Mouse (Mus musculus) forebrain, embryonic 10.5 days (tissue): Measurements from ENCODE around the gene Ptn. TPM values are rescaled to one million over a fixed set of nuclear protein-coding genes. Genes with fewer than 3 reads are reported as not detected.

Source experiments
- DNase-seq: peaks from one replicate; pipeline ENCODE4 v3.0.0-alpha.2; 2017; ENCODE audit warnings: low spot score; ENCODE audit errors: extremely low spot score
- H3K27ac ChIP-seq: fragments of 300-500 bp; sonication (generic); 2 replicates; pipeline ENCODE4 v1.5.1; 2016; ENCODE audit warnings: mild to moderate bottlenecking
- H3K27me3 ChIP-seq: fragments of 300-500 bp; sonication (generic); 2 replicates; pipeline ENCODE4 v1.6.1; 2016; ENCODE audit warnings: mild to moderate bottlenecking; ENCODE audit not compliant: poor library complexity, severe bottlenecking
- H3K36me3 ChIP-seq: fragments of 300-500 bp; sonication (generic); replicated peaks from 2 replicates; pipeline ENCODE4 v1.6.1; 2016; ENCODE audit warnings: mild to moderate bottlenecking, moderate library complexity
- H3K4me1 ChIP-seq: fragments of 300-500 bp; sonication (generic); 2 replicates; pipeline ENCODE4 v1.6.1; 2016
- H3K4me3 ChIP-seq: fragments of 300-500 bp; sonication (generic); 2 replicates; pipeline ENCODE4 v1.5.1; 2016; ENCODE audit warnings: mild to moderate bottlenecking, moderate library complexity
- H3K9me3 ChIP-seq: fragments of 300-500 bp; sonication (generic); 2 replicates; pipeline ENCODE4 v1.6.1; 2016; ENCODE audit warnings: mild to moderate bottlenecking, moderate library complexity
- WGBS: fragments of 180-500 bp; shearing (Covaris S2); methylation state at CpG from one replicate; pipeline ENCODE4 v1.1.7; 2016; 5-methylcytosine and 5-hydroxymethylcytosine counted together
- polyA plus RNA-seq: library from polyadenylated mRNA; unstranded; fragments of >200 nt; fragmentation: Nextera tagmentation; extraction: Ambion mirVana; gene quantifications from 2 replicates; pipeline ENCODE4 v1.2.1, GENCODE M21; 2016

Gene Ptn
- polyA plus RNA-seq = 142 and 150 TPM in 2 replicates

DNA sequence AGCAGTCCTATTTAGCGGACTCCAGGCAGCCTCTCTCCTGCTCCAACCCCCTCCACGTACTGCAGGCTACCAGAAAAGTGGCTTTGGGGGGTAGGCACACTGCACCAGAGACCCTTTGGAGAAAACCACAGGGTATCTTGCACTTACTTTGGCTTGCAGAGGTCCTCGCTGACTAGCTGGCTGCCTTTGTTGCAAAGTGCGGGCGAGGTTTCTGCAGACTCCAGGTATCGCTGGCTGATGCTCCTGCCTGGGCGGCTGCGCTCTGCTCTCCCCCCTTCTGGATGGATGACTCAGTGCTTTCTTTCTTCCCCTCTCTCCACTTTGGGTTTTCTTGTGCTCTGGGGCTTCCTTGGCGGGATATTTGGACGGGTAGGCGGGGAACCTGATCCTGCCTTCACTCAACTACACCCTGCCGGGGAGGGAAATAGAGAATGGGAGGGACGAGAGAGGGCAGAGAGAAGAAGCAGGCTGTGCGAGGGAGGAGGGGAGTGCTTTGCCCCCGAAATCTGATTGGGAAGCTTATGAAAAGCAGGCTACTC lies at the start of gene Ptn:
TSS of gene Ptn (minus strand) at position 474 of the 539 bp plus-strand sequence.
- peaks cover 39% of the 10 kb centered on the region for H3K4me1 ChIP-seq
- H3K4me3 ChIP-seq = peak within 1 kb of the TSS; percentile 62
- no peaks in the 10 kb centered on the region for H3K9me3 ChIP-seq
- H3K27me3 ChIP-seq = peaks cover 59% of the 10 kb centered on the region
- peak within 1 kb of the TSS; percentile 92 for H3K27ac ChIP-seq
- H3K36me3 ChIP-seq = peaks cover 21% of the 10 kb centered on the region
- 0% methylated on average over 15 of the region's 15 CpGs for WGBS
- peak; percentile 62 for DNase-seq

DNA sequence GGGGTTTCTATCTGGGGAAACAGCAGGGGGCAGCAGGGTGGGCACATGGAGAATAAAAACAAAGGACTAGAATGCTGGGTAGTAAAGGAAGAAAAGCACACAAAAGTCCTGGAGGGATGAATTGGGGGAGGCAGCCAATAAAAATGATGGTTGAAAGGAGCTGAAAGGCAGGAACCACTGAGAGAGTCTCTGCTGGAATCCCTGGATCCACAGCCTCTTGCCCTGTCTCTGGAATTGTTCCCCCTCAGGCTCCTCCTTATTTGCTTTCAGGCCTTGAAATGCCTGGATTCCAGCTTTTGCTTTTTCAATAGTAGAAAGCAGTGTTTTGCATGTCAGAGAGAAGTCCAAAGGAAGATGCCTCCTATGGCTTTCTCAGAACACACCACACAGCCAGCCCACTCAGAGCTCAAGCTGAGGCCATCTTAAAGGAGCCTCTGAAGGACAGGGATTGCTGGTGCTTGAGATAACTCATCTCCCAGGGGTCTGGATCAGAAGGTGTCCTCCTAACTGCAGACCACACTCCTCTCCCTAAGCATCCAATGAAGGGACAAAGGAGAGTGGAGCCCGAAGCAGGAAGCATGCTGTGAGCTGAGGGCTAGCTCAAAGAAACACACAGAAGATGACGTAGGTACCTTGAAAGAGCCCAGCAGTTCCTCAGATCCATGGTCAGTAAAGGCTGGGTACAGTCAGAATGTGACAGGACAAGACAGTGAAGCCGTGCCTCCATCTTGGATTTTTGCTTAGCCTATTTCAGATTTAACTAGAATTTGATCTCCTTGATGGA lies 48.4 kb upstream of the Ptn start:
- Histone ChIP-seq H3K4me3 (no peak overlapping the region), H3K36me3 (no peaks in the 10 kb centered on the region), H3K27ac (peak overlapping the region; percentile 85), H3K9me3 (no peaks in the 10 kb centered on the region), H3K27me3 (no peaks in the 10 kb centered on the region), H3K4me1 (peaks cover 24% of the 10 kb centered on the region)
- peak; percentile 40 for DNase-seq
- 25% methylated on average over 3 of the region's 3 CpGs for WGBS

DNA sequence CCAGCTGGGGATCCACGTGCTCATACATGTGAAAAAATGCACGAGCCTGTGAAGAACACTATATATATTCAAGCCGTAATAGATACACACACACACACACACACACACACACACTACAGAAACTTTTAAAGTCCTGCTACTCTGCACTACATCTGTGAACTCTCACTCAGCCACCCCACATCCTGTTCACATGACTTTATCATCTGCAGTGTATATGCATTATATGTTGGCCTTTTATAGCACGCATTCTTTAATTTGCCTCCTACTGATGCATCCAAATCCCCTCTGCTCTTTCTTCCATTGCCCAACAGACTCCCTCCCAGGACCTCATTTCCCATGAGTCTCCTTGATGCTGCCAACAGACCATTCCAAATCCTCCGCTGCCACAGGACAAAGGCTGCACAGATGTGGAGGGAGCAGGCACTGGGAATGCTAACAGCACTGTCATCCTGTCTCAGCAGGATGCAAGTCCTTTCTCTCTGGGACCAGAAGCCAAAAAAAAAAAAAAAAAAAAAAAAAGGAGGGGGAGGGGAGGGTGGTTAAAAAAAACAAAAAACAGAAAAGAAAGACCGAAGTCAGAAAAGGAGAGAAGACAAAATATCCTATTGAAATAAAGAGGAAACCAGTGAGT lies 47.7 kb upstream of the Ptn start:
- H3K4me3 ChIP-seq = no peak overlapping the region
- no peaks in the 10 kb centered on the region for H3K36me3 ChIP-seq
- H3K9me3 ChIP-seq = no peaks in the 10 kb centered on the region
- no peaks in the 10 kb centered on the region for H3K27me3 ChIP-seq
- peak overlapping the region; percentile 85 for H3K27ac ChIP-seq
- peaks cover 24% of the 10 kb centered on the region for H3K4me1 ChIP-seq
- WGBS = 25% methylated on average over 6 of the region's 6 CpGs
- DNase-seq = peak; percentile 58

DNA sequence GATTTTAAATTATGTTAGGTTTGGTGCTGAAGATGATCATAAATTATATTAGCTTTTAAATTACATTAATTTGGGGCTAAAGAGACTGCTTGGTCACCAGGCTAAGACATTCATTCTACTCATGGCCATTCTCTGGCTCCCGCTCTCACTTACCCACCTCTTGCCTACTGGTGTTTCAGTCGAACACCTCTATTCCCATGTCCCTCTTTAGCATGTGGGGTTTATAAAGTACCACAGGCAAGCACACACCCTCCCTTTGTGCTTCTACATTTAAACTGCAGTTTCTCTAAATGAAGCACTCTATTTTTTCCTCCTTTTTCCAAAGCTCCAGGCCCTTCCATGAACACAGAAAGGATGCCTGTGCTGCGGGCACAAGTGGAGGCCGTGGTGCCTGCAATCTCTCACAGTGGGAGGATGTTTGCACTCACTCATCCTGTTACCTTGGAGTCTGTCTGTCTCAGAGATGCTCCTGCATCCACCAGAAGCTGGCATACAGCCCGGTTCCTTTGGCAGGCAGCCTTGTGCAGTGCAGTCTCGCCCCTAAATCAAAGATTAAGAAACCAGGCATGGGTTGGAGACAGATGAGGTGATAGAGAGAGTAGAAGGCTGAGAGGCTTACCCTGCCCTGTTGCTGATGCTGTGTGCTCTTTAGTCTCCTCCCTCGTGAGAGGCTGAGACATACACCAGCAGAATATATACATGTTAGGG lies 40.6 kb upstream of the Ptn start:
- Histone ChIP-seq H3K4me1 (0 out of 2 replicates have a peak, but pooled peaks cover 9% of the 10 kb centered on the region), H3K27me3 (no peaks in the 10 kb centered on the region), H3K4me3 (no peak overlapping the region), H3K36me3 (no peaks in the 10 kb centered on the region), H3K27ac (no peak overlapping the region), H3K9me3 (no peaks in the 10 kb centered on the region)
- no peak for DNase-seq
- WGBS = 85% methylated on average over 7 of the region's 7 CpGs

DNA sequence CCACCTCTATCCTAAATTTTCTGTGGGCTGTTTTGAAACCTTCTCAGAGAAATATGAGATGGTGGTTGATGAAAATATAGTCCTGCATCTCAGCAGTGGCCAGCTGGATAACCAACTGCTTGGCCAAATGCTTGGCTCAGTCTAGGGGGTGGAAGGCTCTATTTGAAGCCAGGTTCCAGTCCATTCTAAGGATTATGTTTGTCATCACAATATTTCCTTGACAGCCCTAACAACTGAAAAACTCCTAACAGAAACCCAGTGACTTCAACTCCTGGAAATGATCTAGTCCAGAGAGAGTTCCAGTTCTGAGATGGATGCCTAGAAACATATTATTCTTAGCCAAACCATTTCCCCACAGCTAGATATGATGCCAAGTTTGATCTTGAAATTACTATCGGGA lies 35.3 kb upstream of the Ptn start:
- 86% methylated on average over 1 of the region's 1 CpGs for WGBS
- Histone ChIP-seq H3K9me3 (no peaks in the 10 kb centered on the region), H3K27me3 (no peaks in the 10 kb centered on the region), H3K4me3 (no peak overlapping the region), H3K27ac (no peak overlapping the region), H3K36me3 (no peaks in the 10 kb centered on the region), H3K4me1 (peaks cover 24% of the 10 kb centered on the region)
- DNase-seq = no peak

DNA sequence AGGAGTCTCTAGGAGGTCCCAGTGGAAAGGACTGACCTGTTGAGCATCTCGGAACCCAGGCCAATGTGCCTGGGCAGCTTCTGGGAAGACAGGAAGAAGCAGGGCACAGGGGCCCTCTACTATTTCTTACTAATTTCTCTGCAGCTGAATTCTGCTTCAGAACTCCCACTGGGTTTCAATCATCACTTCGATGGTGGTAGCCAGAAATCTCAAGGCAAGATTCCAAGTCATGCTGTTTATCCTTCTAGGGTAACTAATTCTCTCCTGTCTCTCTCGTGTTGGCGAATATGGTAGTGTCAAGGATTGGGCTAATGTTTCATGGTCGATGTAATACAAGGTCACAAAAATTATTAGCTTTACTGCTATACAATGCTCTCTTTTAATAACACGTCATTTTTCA lies 34.2 kb upstream of the Ptn start:
- Histone ChIP-seq H3K27me3 (no peaks in the 10 kb centered on the region), H3K4me1 (peaks cover 24% of the 10 kb centered on the region), H3K9me3 (no peaks in the 10 kb centered on the region), H3K4me3 (no peak overlapping the region), H3K36me3 (no peaks in the 10 kb centered on the region), H3K27ac (no peak overlapping the region)
- DNase-seq = no peak
- 89% methylated on average over 6 of the region's 6 CpGs for WGBS

DNA sequence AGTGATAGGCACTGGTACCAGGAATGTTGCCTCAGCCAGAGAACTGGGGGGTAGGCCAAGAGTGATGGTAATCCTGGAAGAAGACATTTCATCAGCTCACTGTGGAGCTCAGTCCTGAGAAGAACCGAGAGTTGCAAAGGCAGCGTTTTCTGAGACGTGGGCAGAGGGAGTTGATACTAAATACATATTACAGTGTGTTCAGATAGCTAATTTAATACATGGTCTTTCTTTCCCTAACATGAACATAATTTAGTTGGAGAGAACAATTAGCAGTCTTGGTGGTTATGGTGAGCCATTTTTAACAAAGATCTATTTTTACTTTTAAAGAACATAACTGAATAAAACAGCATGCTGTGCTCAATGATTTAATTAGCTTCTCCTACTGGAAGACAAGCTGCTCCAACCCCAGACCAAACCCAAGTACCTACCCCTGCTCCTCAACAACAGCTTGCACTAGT lies 33.0 kb upstream of the Ptn start:
- Histone ChIP-seq H3K4me1 (peaks cover 24% of the 10 kb centered on the region), H3K4me3 (no peak overlapping the region), H3K9me3 (no peaks in the 10 kb centered on the region), H3K36me3 (no peaks in the 10 kb centered on the region), H3K27ac (no peak overlapping the region), H3K27me3 (no peaks in the 10 kb centered on the region)
- DNase-seq = no peak
- 78% methylated on average over 3 of the region's 3 CpGs for WGBS

DNA sequence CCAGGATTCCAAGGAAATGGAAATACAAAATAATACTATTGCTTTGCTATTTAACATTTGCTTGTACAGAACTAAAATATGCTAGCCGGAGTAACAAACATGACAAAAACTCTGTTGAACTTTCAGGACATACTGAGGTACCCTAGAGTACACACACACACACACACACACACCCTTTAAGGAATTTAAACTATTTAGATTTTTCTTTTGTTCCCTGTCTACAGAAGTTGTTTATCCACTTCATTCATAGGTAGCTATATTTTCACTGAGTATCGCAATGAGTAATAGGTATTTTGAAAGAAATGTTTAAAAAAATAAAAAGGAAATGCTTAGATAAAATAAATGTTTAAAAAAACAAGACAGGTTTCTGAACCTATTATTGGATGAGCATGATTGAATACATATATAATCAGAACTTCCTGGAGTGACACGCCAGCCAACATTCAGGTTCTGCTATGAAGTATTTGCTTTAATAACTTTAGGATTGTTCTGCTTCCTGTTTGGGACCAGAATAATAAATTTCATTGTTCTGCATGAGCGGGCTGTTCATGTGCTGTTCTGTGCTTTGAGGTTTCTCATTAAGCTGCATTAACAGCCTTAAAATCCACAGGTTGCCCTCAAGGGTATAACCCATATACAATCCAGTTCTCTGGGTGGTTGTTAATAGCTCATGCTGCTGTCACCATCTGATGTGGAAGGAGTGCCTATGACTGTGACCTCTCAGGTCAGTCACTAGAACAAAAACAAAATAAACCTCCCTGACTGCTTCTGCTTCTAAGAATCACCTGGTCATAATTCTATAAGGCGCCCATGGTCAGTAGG lies 32.3 kb upstream of the Ptn start:
- Histone ChIP-seq H3K27ac (no peak overlapping the region), H3K4me3 (no peak overlapping the region), H3K27me3 (no peaks in the 10 kb centered on the region), H3K36me3 (no peaks in the 10 kb centered on the region), H3K4me1 (peaks cover 30% of the 10 kb centered on the region), H3K9me3 (no peaks in the 10 kb centered on the region)
- 74% methylated on average over 5 of the region's 5 CpGs for WGBS
- no peak for DNase-seq

DNA sequence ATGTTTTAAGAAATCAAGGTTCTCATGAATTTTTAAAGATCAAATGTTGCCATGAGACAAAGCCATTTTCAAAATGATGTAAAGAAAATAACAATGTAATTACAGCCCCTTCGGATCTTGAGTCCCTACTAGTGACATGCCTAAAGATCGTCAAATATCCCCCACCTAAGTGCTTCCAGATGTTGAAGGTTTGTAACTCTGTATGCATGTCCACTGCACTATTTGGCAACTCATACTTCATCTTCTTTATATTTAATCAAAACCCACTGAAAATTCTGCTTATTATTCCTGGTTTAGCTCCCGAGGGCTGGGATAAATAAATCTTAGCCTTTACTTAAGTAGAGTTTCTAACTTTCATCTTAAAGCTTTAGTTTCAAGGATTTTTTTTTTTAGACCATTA lies 31.7 kb upstream of the Ptn start:
- Histone ChIP-seq H3K4me1 (peaks cover 34% of the 10 kb centered on the region), H3K4me3 (no peak overlapping the region), H3K27ac (no peak overlapping the region), H3K27me3 (no peaks in the 10 kb centered on the region), H3K9me3 (no peaks in the 10 kb centered on the region), H3K36me3 (no peaks in the 10 kb centered on the region)
- 65% methylated on average over 3 of the region's 3 CpGs for WGBS
- no peak for DNase-seq

DNA sequence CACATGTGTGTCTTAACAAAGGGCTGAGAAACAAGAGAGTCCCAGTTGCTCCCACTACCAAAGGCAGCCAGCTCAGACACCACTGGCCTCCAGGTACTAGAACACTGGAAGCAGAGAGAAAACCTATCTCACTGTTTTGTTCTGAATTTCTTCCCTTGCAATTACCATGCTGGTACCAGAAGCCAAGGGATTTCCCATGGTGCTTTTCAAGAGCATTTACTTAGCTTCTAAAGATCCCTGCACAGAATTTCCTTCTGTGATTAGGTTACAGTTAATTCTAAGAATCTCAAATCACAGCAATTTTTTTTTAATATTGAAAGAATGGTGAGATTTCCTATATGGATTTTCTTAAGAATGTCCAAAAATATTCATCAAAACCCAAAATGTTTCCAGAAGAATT lies 31.2 kb upstream of the Ptn start:
- no peaks in the 10 kb centered on the region for H3K9me3 ChIP-seq
- peaks cover 35% of the 10 kb centered on the region for H3K4me1 ChIP-seq

DNA sequence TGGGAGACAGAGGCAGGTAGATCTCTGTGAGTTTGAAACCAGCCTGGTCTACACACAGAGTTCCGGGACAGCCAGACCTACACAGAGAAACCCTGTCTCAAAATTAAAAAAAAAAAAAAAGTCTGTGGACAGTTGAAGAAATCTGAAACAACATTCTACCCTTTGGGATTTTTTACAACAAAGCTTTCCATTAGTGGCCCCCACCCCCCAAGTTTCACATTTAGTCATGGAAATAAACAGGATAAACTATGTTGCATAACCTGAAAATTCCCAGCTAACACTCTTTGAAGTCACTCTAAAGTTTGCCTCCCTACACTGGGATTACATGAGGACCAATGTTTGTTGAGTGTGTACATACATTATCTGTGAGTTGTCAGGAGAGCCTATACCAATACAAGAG lies 28.7 kb upstream of the Ptn start:
- no peak overlapping the region for H3K4me3 ChIP-seq
- WGBS = 97% methylated on average over 1 of the region's 1 CpGs
- H3K27me3 ChIP-seq = no peaks in the 10 kb centered on the region
- peaks cover 32% of the 10 kb centered on the region for H3K4me1 ChIP-seq
- H3K36me3 ChIP-seq = no peaks in the 10 kb centered on the region
- H3K9me3 ChIP-seq = no peaks in the 10 kb centered on the region
- no peak for DNase-seq
- H3K27ac ChIP-seq = no peak overlapping the region

More for the DNA sequence above, 31.2 kb upstream of the Ptn start:
- no peak for DNase-seq
- Histone ChIP-seq H3K27me3 (no peaks in the 10 kb centered on the region), H3K4me3 (no peak overlapping the region), H3K27ac (no peak overlapping the region), H3K36me3 (no peaks in the 10 kb centered on the region)

DNA sequence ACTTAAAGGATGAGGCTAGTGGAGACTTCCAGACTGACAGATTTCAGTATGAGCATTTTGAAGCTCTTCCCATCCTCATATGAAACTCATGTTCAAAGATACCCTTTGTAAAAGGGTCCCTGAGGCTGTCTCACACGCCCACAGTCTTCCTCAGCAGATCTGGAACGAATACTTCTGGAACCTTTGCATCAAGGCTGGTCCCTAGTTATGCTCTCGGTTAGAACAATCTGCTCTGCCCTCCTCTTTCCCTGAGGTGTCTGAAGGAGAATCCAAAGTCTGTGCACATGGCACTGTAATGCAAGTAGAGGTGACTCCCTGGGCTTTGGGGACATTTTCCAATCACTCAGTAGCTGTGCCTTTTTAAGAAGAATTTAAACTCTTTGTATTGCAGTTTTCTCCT lies 25.3 kb upstream of the Ptn start:
- Histone ChIP-seq H3K27ac (no peak overlapping the region), H3K36me3 (no peaks in the 10 kb centered on the region), H3K9me3 (no peaks in the 10 kb centered on the region), H3K27me3 (no peaks in the 10 kb centered on the region), H3K4me3 (no peak overlapping the region), H3K4me1 (peaks cover 18% of the 10 kb centered on the region)
- 79% methylated on average over 3 of the region's 3 CpGs for WGBS
- DNase-seq = no peak
